Mouse (Mus musculus): Measurements from ENCODE around the gene Mdfic. TPM values are rescaled to one million over a fixed set of nuclear protein-coding genes. Genes with fewer than 3 reads are reported as not detected.
"Not testable (repeated sequence)": the region's sequence is repeated elsewhere in the genome, so short reads cannot be mapped to it uniquely, and the experiment has no call there.

Mdfic gene
- 1 to 10 TPM; 3.7 to 5.2 TPM for total RNA-seq (2021)
- long read RNA-seq, experiment 1, partial matches to known transcripts: 0 of 2 reads
- long read RNA-seq, experiment 1, other reads (novel, unspliced or antisense): 0 of 2 reads
- long read RNA-seq, experiment 2, partial matches to known transcripts: 0 of 6 reads
- long read RNA-seq, experiment 2, other reads (novel, unspliced or antisense): 2 of 6 reads

GRCm38 (mm10) chr6:15720461-15720817 is at the start of gene Mdfic:
Gene Mdfic (plus strand): TSS chr6:15720661.
- peak in 1 of 2 experiments; percentile 4 for DNase-seq (ENCODE audit: low spot score in 2 of 2)

GRCm38 (mm10) chr6:15671364-15671763 is 49.1 kb upstream of the Mdfic start:
- no peak for DNase-seq (ENCODE audit: low spot score in 2 of 2)

GRCm38 (mm10) chr6:15710080-15710479 is 10.4 kb upstream of the Mdfic start:
- no peak for DNase-seq (ENCODE audit: low spot score in 2 of 2)

GRCm38 (mm10) chr6:15710706-15711105 is 9.8 kb upstream of the Mdfic start:
- DNase-seq (ENCODE audit: low spot score in 2 of 2): no peak

- no peak for DNase-seq (ENCODE audit: low spot score in 2 of 2)
Observed at GRCm38 (mm10) chr6:15712860-15713385, 7.5 kb upstream of the Mdfic start.

GRCm38 (mm10) chr6:15714036-15714435 is 6.4 kb upstream of the Mdfic start:
- DNase-seq (ENCODE audit: low spot score in 2 of 2): not testable (repeated sequence)

- DNase-seq (ENCODE audit: low spot score in 2 of 2): no peak
Observed at GRCm38 (mm10) chr6:15714996-15715844, 5.2 kb upstream of the Mdfic start.

GRCm38 (mm10) chr6:15719919-15720318 is 542 bp upstream of the Mdfic start:
- no peak for DNase-seq (ENCODE audit: low spot score in 2 of 2)

GRCm38 (mm10) chr6:15720818-15721715 is 606 bp downstream of the Mdfic start:
- DNase-seq (ENCODE audit: low spot score in 2 of 2): peak in 1 of 2 experiments; percentile 4

- DNase-seq (ENCODE audit: low spot score in 2 of 2): no peak
Observed at GRCm38 (mm10) chr6:15721716-15722031, 1.2 kb downstream of the Mdfic start.

- DNase-seq (ENCODE audit: low spot score in 2 of 2): not testable (repeated sequence)
Observed at GRCm38 (mm10) chr6:15722631-15723030, 2.2 kb downstream of the Mdfic start.

GRCm38 (mm10) chr6:15724304-15724703 is 3.8 kb downstream of the Mdfic start:
- DNase-seq (ENCODE audit: low spot score in 2 of 2): no peak

GRCm38 (mm10) chr6:15726422-15726821 is 6.0 kb downstream of the Mdfic start:
- no peak for DNase-seq (ENCODE audit: low spot score in 2 of 2)

- DNase-seq (ENCODE audit: low spot score in 2 of 2): no peak
Observed at GRCm38 (mm10) chr6:15727681-15728410, 7.4 kb downstream of the Mdfic start.

GRCm38 (mm10) chr6:15728844-15729577 is 8.6 kb downstream of the Mdfic start:
- DNase-seq (ENCODE audit: low spot score in 2 of 2): no peak

- no peak for DNase-seq (ENCODE audit: low spot score in 2 of 2)
Observed at GRCm38 (mm10) chr6:15730258-15730657, 9.8 kb downstream of the Mdfic start.

- DNase-seq (ENCODE audit: low spot score in 2 of 2): no peak
Observed at GRCm38 (mm10) chr6:15730666-15731065, 10.2 kb downstream of the Mdfic start.

- DNase-seq (ENCODE audit: low spot score in 2 of 2): no peak
Observed at GRCm38 (mm10) chr6:15731452-15731851, 11.0 kb downstream of the Mdfic start.

GRCm38 (mm10) chr6:15737312-15737911 is 17.0 kb downstream of the Mdfic start:
- no peak for DNase-seq (ENCODE audit: low spot score in 2 of 2)

Measured in layer of hippocampus, postnatal 14 days (tissue).